Mouse (Mus musculus): ENCODE measurements around the gene B230104I21Rik. TPM values are rescaled to one million over a fixed set of nuclear protein-coding genes. Genes with fewer than 3 reads are reported as not detected.

The B230104I21Rik gene
- polyA plus RNA-seq, 1 experiment from 2014 or later = not detected

DNA sequence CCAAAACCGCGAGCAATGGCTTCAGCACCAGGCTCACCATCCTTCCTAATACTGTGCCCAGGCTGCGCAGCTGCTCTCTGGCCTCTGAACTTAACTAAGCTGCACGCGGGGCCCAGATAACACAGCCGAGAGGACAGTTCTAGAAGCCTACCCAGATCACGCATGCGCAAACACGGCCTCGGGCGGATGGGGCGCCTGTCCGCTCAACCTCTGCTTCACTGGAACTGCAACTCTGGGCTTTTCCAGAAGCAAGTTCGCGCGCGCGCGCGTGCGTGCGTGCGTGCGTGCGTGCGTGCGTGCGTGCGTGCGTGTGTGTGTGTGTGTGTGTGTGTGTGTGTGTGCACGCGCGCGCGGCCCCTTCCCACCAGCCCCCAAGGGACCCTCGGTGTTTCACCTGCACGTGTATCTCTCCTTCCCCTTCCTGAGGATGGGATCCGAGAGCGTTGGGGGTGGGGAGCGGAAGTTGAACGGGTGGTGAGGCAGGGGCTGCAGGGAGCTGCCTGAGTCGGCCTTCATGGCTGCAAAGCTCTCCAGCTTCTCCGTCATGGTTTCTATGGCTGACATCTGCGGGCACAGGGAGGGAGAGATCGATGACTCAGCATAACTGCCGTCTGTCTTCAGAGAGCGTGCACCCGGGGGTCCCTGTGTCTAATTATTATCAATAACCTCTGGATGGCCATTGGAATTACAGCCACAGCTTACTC is 1.1 kb upstream of the B230104I21Rik start:
- ATAC-seq (ENCODE audit: low read depth) = no peak
- Histone ChIP-seq H3K27ac (ENCODE audit: low read depth, low read length) (no peak overlapping the region), H3K4me1 (ENCODE audit: control insufficient read depth, insufficient read depth, low read length) (peaks cover 25% of the 10 kb centered on the region), H3K27me3 (ENCODE audit: control insufficient read depth, insufficient read depth, low read length) (0 out of 2 replicates have a peak, but pooled peaks cover 3% of the 10 kb centered on the region), H3K4me2 (ENCODE audit: low read depth, low read length) (peak overlapping the region; percentile 38), H3K36me3 (ENCODE audit: control insufficient read depth, insufficient read depth, low read length) (no peaks in the 10 kb centered on the region), H3K9me3 (ENCODE audit: control insufficient read depth, low read length) (no peaks in the 10 kb centered on the region), H3K9ac (replicated peaks; ENCODE audit: low read depth, low read length) (no peak overlapping the region), H3K4me3 (ENCODE audit: low read depth, low read length) (no peak overlapping the region; the same call in 1 of the 2 replicates)
- WGBS = 72% methylated on average over 44 of the region's 48 CpGs

DNA sequence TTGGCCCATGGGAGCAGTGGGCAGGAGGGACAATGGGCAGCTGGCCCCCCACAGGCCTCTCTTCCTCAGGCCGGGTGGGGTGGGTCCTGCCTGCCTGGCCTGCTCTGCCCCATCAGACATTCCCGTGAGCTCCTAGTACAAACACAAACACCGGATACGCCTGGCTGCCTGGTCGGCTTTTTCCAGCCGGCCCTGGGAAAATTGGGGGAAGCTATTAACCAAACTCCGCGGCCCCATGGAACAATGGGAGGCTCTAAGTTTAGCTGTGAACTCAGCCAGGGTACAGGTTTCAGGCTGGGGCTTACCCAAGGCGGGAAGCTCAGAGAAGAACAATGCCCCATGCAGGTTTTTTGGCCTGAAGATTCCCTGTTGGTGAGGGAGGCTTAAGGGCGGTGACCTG is 723 bp downstream of the B230104I21Rik start:
- 17% methylated on average over 10 of the region's 10 CpGs for WGBS
- no peaks in the 10 kb centered on the region for H3K36me3 ChIP-seq (ENCODE audit: control insufficient read depth, insufficient read depth, low read length)
- 0 out of 2 replicates have a peak, but pooled peaks cover 3% of the 10 kb centered on the region for H3K27me3 ChIP-seq (ENCODE audit: control insufficient read depth, insufficient read depth, low read length)
- H3K27ac ChIP-seq (ENCODE audit: low read depth, low read length) = no peak overlapping the region
- no peak overlapping the region for H3K9ac ChIP-seq (replicated peaks; ENCODE audit: low read depth, low read length)
- no peak overlapping the region for H3K4me2 ChIP-seq (ENCODE audit: low read depth, low read length)
- no peak; the same call in 1 of the 2 replicates for ATAC-seq (ENCODE audit: low read depth)
- H3K9me3 ChIP-seq (ENCODE audit: control insufficient read depth, low read length) = no peaks in the 10 kb centered on the region
- peaks cover 16% of the 10 kb centered on the region for H3K4me1 ChIP-seq (ENCODE audit: control insufficient read depth, insufficient read depth, low read length)
- H3K4me3 ChIP-seq (ENCODE audit: low read depth, low read length) = no peak overlapping the region

DNA sequence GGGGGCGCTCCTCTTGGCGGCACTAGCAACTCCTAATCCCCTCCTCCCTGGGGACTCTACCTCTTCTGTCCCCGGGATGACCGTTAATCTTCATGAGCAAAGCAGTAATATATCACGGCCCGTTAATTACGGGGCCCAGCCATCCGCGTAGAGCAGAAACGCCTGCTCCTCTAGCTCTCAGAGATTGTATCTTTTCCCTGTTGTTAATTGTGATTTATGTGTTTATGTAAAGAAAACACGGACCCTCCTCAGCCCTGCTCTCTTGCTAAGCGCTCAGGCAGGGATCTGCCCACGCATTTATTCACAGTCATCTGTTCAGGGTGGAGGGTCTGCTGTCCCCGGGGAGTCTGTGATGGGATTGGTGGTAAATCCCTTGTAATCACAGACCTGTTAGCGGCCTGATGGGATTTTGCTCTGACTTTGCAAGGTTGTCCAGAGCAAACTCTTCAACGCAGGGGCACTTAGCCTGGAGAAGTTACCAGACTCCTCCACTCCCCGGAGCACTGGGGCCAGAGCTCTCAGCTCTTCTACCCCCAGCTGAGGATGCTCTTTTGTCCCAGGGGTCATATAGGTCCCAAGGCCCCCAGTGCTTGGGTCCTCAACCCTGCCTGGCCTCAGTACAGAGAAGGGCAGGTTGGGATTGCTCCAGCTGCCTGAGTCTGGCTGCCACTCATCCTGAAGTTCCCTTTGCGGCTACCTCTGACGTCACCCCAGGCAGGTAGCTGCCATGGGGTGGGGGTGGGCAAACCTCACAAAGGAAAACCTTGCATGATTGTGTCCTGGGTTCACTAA is 11.0 kb downstream of the B230104I21Rik start:
- no peaks in the 10 kb centered on the region; the same call in 1 of the 2 replicates for H3K27me3 ChIP-seq (ENCODE audit: control insufficient read depth, insufficient read depth, low read length)
- no peaks in the 10 kb centered on the region for H3K36me3 ChIP-seq (ENCODE audit: control insufficient read depth, insufficient read depth, low read length)
- no peaks in the 10 kb centered on the region for H3K9me3 ChIP-seq (ENCODE audit: control insufficient read depth, low read length)
- no peak overlapping the region for H3K27ac ChIP-seq (ENCODE audit: low read depth, low read length)
- ATAC-seq (ENCODE audit: low read depth) = peak; percentile 62
- H3K4me2 ChIP-seq (ENCODE audit: low read depth, low read length) = no peak overlapping the region
- 17% methylated on average over 19 of the region's 19 CpGs for WGBS
- no peak overlapping the region for H3K4me3 ChIP-seq (ENCODE audit: low read depth, low read length)
- no peak overlapping the region for H3K9ac ChIP-seq (replicated peaks; ENCODE audit: low read depth, low read length)
- peaks cover 11% of the 10 kb centered on the region; the same call in 1 of the 2 replicates for H3K4me1 ChIP-seq (ENCODE audit: control insufficient read depth, insufficient read depth, low read length)

DNA sequence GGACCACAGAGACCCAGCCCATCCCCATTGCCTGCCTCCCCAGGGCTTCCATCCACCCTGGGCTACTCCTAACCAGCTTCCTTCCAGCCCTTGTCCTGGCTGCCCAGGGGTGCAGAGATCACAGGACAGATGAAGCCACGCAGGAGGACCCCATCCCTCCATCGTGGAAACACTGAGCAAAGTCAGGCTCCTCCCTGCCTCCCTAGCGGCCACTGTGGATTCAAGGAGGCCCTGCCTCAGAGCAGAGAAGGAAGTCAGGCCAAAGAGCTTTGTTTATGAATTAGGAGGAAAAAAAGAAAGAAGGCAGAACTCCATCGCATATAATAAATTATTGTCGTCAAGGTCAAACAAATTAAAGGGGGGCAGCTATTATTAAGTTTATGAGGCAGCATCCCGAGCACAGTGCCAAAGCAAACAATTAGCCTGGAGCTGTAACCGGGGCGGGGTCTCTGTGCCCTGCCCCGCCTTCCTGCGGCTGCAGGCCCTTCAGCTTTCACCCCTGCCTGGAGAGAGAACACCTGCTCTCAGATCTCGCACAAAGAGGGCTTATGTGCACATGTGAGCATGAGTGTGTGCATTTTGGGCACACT is 12.4 kb downstream of the B230104I21Rik start:
- no peak overlapping the region for H3K9ac ChIP-seq (replicated peaks; ENCODE audit: low read depth, low read length)
- H3K4me2 ChIP-seq (ENCODE audit: low read depth, low read length) = no peak overlapping the region
- 14% methylated on average over 11 of the region's 11 CpGs for WGBS
- H3K36me3 ChIP-seq (ENCODE audit: control insufficient read depth, insufficient read depth, low read length) = no peaks in the 10 kb centered on the region
- H3K9me3 ChIP-seq (ENCODE audit: control insufficient read depth, low read length) = no peaks in the 10 kb centered on the region
- H3K4me1 ChIP-seq (ENCODE audit: control insufficient read depth, insufficient read depth, low read length) = peaks cover 11% of the 10 kb centered on the region; the same call in 1 of the 2 replicates
- no peak overlapping the region for H3K27ac ChIP-seq (ENCODE audit: low read depth, low read length)
- no peak overlapping the region for H3K4me3 ChIP-seq (ENCODE audit: low read depth, low read length)
- H3K27me3 ChIP-seq (ENCODE audit: control insufficient read depth, insufficient read depth, low read length) = no peaks in the 10 kb centered on the region; the same call in 1 of the 2 replicates
- ATAC-seq (ENCODE audit: low read depth) = peak; percentile 42; the same call in 1 of the 2 replicates

DNA sequence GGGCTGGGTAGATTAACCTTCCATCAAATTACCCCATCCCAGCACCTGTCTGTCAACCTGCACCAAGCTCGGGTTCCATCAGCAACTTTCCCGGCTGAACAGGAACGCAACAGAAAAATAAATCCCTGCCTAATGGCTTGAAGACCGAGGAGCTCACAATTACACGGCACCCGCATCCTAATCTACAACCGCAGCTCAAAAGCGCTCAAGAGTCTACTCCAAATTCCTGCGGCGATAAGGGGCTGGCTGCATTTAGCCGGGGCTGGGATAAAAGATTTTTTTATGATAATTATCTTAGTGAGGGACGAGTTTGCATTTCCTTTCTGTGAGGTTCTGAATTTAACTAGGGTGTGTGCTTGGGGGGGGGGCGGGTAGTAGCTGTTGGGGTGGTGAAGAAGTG is 16.3 kb downstream of the B230104I21Rik start:
- Histone ChIP-seq H3K36me3 (ENCODE audit: control insufficient read depth, insufficient read depth, low read length) (no peaks in the 10 kb centered on the region), H3K4me3 (ENCODE audit: low read depth, low read length) (no peak overlapping the region), H3K27me3 (ENCODE audit: control insufficient read depth, insufficient read depth, low read length) (no peaks in the 10 kb centered on the region), H3K9ac (replicated peaks; ENCODE audit: low read depth, low read length) (no peak overlapping the region), H3K9me3 (ENCODE audit: control insufficient read depth, low read length) (no peaks in the 10 kb centered on the region), H3K4me2 (ENCODE audit: low read depth, low read length) (no peak overlapping the region), H3K4me1 (ENCODE audit: control insufficient read depth, insufficient read depth, low read length) (peaks cover 2% of the 10 kb centered on the region; the same call in 1 of the 2 replicates), H3K27ac (ENCODE audit: low read depth, low read length) (no peak overlapping the region)
- ATAC-seq (ENCODE audit: low read depth) = no peak
- WGBS = 65% methylated on average over 13 of the region's 13 CpGs

DNA sequence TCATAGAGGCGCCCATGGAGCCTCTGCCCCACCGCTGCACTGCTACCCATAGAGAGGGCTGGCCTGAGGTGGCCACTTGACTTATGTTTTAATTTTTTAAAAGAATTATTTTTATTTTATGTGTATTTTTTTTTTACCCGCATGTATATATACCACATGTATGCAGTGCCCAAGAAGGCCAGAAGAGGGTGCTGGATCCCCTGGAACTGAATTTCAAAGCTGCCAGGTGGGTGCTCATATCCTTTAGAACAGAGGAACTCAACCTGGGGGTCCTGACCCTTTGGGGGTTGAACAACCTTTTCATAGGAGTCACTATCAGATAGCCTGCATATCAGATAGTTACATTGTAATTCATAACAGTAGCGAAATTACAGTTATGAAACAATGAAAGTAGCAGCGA is 19.5 kb downstream of the B230104I21Rik start:
- Histone ChIP-seq H3K4me3 (ENCODE audit: low read depth, low read length) (no peak overlapping the region), H3K27ac (ENCODE audit: low read depth, low read length) (no peak overlapping the region), H3K36me3 (ENCODE audit: control insufficient read depth, insufficient read depth, low read length) (no peaks in the 10 kb centered on the region), H3K4me1 (ENCODE audit: control insufficient read depth, insufficient read depth, low read length) (no peaks in the 10 kb centered on the region), H3K4me2 (ENCODE audit: low read depth, low read length) (no peak overlapping the region), H3K9ac (replicated peaks; ENCODE audit: low read depth, low read length) (no peak overlapping the region), H3K27me3 (ENCODE audit: control insufficient read depth, insufficient read depth, low read length) (no peaks in the 10 kb centered on the region), H3K9me3 (ENCODE audit: control insufficient read depth, low read length) (no peaks in the 10 kb centered on the region)
- no peak for ATAC-seq (ENCODE audit: low read depth)
- WGBS = 95% methylated on average over 5 of the region's 5 CpGs

DNA sequence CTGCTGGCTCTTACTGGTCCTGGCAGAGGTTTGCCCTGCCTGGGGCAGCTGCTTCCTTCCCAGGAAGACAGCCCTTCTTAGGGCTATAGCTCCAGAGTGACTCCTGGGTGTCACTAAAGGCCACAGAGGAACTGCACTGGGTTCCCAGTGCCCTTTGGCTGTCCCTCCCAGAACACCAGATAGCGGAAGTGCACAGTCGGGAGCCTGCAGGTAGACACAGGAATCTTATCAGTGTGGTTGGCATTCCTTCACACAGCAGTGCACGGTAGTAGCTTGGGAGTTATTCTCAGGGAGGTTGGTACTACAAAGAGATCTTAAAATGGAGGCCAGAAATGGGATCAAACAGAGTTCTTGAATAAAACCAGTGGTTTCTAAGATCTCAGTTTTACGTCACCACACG is 22.4 kb downstream of the B230104I21Rik start:
- Histone ChIP-seq H3K4me1 (ENCODE audit: control insufficient read depth, insufficient read depth, low read length) (no peaks in the 10 kb centered on the region), H3K27me3 (ENCODE audit: control insufficient read depth, insufficient read depth, low read length) (no peaks in the 10 kb centered on the region), H3K36me3 (ENCODE audit: control insufficient read depth, insufficient read depth, low read length) (no peaks in the 10 kb centered on the region), H3K4me2 (ENCODE audit: low read depth, low read length) (no peak overlapping the region), H3K4me3 (ENCODE audit: low read depth, low read length) (no peak overlapping the region), H3K9me3 (ENCODE audit: control insufficient read depth, low read length) (no peaks in the 10 kb centered on the region), H3K27ac (ENCODE audit: low read depth, low read length) (no peak overlapping the region), H3K9ac (replicated peaks; ENCODE audit: low read depth, low read length) (no peak overlapping the region)
- ATAC-seq (ENCODE audit: low read depth) = no peak
- WGBS = 81% methylated on average over 5 of the region's 5 CpGs

DNA sequence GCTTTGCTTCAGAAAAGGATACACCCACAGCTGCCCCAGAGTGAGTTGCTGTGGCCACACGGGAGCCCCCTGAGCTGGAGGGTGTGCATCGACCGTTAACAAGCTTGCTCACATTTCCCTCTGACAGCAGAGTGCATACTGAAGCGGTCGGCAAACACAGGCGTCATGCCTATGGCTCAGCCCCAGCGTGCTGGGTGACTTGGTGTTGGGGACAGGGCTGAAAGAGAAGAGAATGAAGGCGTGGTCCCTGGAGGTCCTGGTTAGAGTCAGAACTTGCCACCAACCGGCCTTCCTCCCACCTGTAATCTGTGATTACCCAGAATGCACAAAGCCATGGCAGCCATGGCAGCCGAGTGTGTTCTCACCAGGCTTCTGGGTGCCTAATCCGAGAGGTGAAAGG is 22.9 kb downstream of the B230104I21Rik start:
- Histone ChIP-seq H3K27ac (ENCODE audit: low read depth, low read length) (no peak overlapping the region), H3K9ac (replicated peaks; ENCODE audit: low read depth, low read length) (no peak overlapping the region), H3K36me3 (ENCODE audit: control insufficient read depth, insufficient read depth, low read length) (no peaks in the 10 kb centered on the region), H3K9me3 (ENCODE audit: control insufficient read depth, low read length) (no peaks in the 10 kb centered on the region), H3K27me3 (ENCODE audit: control insufficient read depth, insufficient read depth, low read length) (no peaks in the 10 kb centered on the region), H3K4me2 (ENCODE audit: low read depth, low read length) (no peak overlapping the region), H3K4me3 (ENCODE audit: low read depth, low read length) (no peak overlapping the region), H3K4me1 (ENCODE audit: control insufficient read depth, insufficient read depth, low read length) (no peaks in the 10 kb centered on the region)
- ATAC-seq (ENCODE audit: low read depth) = no peak
- 67% methylated on average over 10 of the region's 11 CpGs for WGBS

Measured in neural tube, embryonic 14.5 days (tissue).